ENCODE assay signal across 26 mouse cellular contexts in genomic region chr4:130242956-130243355, GRCm38 (mm10). TPM values are rescaled to one million over a fixed set of nuclear protein-coding genes. Genes with fewer than 3 reads are reported as not detected.
DNase-seq lines count a peak whose midpoint lies in the region; ATAC-seq and TF ChIP-seq lines count a peak whose summit lies in the region.
"Had no signal": no experiment of that assay in that cellular context is flagged by ENCODE, and none has a peak within 500 bp of the region (broad histone marks: within the 10 kb centered on the region; RNA-seq: fewer than 3 reads in every experiment).

No protein-coding gene starts in this region.

- no peak for DNase-seq in heart, adult 2 months
- peak; percentile 72 for DNase-seq in liver
- no peak for DNase-seq in liver, embryonic 14.5 days (ENCODE audit: low read depth in 3 of 3, low spot score in 3 of 3)
- DNase-seq in cerebellum, adult 18-20 months = no peak
- DNase-seq in adrenal gland, postnatal 36 days = no peak
- DNase-seq in embryo, embryonic 10.5 days (ENCODE audit: low spot score) = no peak
- DNase-seq: adrenal gland, adult 2 months; adrenal gland, postnatal 25 days; cerebellum, adult 9-10 months; cerebellum, postnatal 25 days; gastrocnemius, postnatal 10 days; kidney, adult 11 months had no signal

- TF ChIP-seq POLR2A in heart, adult 2 months (IDR thresholded peaks at IDR 0.05; ENCODE audit: insufficient read depth, low read depth, low read length) = no peak

- intact Hi-C loops in heart, adult 2 months (cut with DNase I) = no loop called here

- peak overlapping the region; percentile 0; the same call in 1 of the 2 replicates for H3K4me2 ChIP-seq in heart, embryonic 13.5 days
- peak overlapping the region; percentile 62 for H3K4me2 ChIP-seq in liver, embryonic 14.5 days (ENCODE audit: low read depth)
- H3K4me2 ChIP-seq: forebrain, embryonic 12.5 days; hindbrain, embryonic 13.5 days had no signal

- H3K4me3 ChIP-seq in heart, embryonic 13.5 days = no peak overlapping the region
- H3K4me3 ChIP-seq in heart, adult 2 months = no peak overlapping the region
- peak overlapping the region; percentile 41 to 45 for H3K4me3 ChIP-seq in liver, embryonic 14.5 days (ENCODE audit: insufficient read depth in 1 of 2, low read depth in 2 of 2, low read length in 2 of 2)
- H3K4me3 ChIP-seq: embryonic facial prominence, embryonic 10.5 days; forebrain, embryonic 12.5 days; hindbrain, embryonic 13.5 days had no signal

- ATAC-seq in heart, embryonic 13.5 days (ENCODE audit: extremely low read depth, insufficient number of reproducible peaks, low FRiP score, low TSS enrichment) = no peak
- peak; percentile 73 for ATAC-seq in liver, embryonic 14.5 days (ENCODE audit: insufficient read depth)
- ATAC-seq: forebrain, embryonic 16.5 days; hindbrain, postnatal 0 days had no signal

- no peaks in the 10 kb centered on the region for H3K79me2 ChIP-seq in heart, adult 2 months (replicated peaks; ENCODE audit: control insufficient read depth, insufficient read depth, low read length)

- no peak for TF ChIP-seq EP300 in heart, adult 2 months (IDR thresholded peaks at IDR 0.05; ENCODE audit: insufficient read depth, low read depth, low read length)
- TF ChIP-seq EP300 in liver, embryonic 14.5 days (IDR thresholded peaks at IDR 0.05; ENCODE audit: low read depth) = peak; percentile 39

- no peaks in the 10 kb centered on the region for H3K9me3 ChIP-seq in heart, embryonic 13.5 days
- H3K9me3 ChIP-seq in liver, embryonic 14.5 days (ENCODE audit: control insufficient read depth, low read length) = no peaks in the 10 kb centered on the region
- H3K9me3 ChIP-seq: embryonic facial prominence, embryonic 10.5 days; forebrain, embryonic 12.5 days; hindbrain, embryonic 13.5 days had no signal

- H3K36me3 ChIP-seq in heart, embryonic 13.5 days = no peaks in the 10 kb centered on the region
- H3K36me3 ChIP-seq in heart, adult 2 months (ENCODE audit: control insufficient read depth, insufficient read depth, low read length) = no peaks in the 10 kb centered on the region
- no peaks in the 10 kb centered on the region for H3K36me3 ChIP-seq in liver, embryonic 14.5 days (replicated peaks; ENCODE audit: control insufficient read depth, insufficient read depth, low read depth)
- H3K36me3 ChIP-seq: embryonic facial prominence, embryonic 10.5 days; forebrain, embryonic 12.5 days; hindbrain, embryonic 13.5 days had no signal

- WGBS in heart, embryonic 13.5 days = 72% methylated on average over 5 of the region's 5 CpGs
- WGBS in heart, adult 2 months = 83% methylated on average over 5 of the region's 5 CpGs
- 62% methylated on average over 5 of the region's 5 CpGs for WGBS in liver, embryonic 14.5 days (ENCODE audit: insufficient replicate concordance)

- no peaks in the 10 kb centered on the region for H3K4me1 ChIP-seq in heart, embryonic 13.5 days
- no peaks in the 10 kb centered on the region for H3K4me1 ChIP-seq in heart, adult 2 months (ENCODE audit: control insufficient read depth, insufficient read depth, low read length)
- H3K4me1 ChIP-seq in liver, embryonic 14.5 days (replicated peaks; ENCODE audit: control insufficient read depth in 2 of 2, insufficient read depth in 2 of 2, low read length in 1 of 2) = peaks cover 27 to 43% of the 10 kb centered on the region in 2 experiments
- H3K4me1 ChIP-seq: embryonic facial prominence, embryonic 10.5 days; forebrain, embryonic 12.5 days; hindbrain, embryonic 13.5 days had no signal

- peaks cover 16% of the 10 kb centered on the region; the same call in 1 of the 2 replicates for H3K27me3 ChIP-seq in heart, embryonic 13.5 days (replicated peaks)
- H3K27me3 ChIP-seq in heart, adult 2 months (ENCODE audit: control insufficient read depth, insufficient read depth, low read length) = peaks cover 2% of the 10 kb centered on the region
- H3K27me3 ChIP-seq in liver, embryonic 14.5 days (ENCODE audit: control insufficient read depth, insufficient read depth, low read length) = no peaks in the 10 kb centered on the region
- H3K27me3 ChIP-seq: forebrain, embryonic 12.5 days had no signal

- TF ChIP-seq CTCF in heart, adult 2 months (IDR thresholded peaks at IDR 0.05) = no peak
- TF ChIP-seq CTCF in liver, embryonic 14.5 days (IDR thresholded peaks at IDR 0.05; ENCODE audit: low read depth) = no peak

- no peak overlapping the region for H3K9ac ChIP-seq in heart, embryonic 13.5 days
- H3K9ac ChIP-seq in heart, adult 2 months (ENCODE audit: low read depth, low read length) = no peak overlapping the region
- H3K9ac ChIP-seq in liver, embryonic 14.5 days (replicated peaks) = peak overlapping the region; percentile 61
- H3K9ac ChIP-seq: forebrain, embryonic 12.5 days; hindbrain, embryonic 13.5 days had no signal

- H3K27ac ChIP-seq in heart, embryonic 13.5 days (replicated peaks) = no peak overlapping the region
- H3K27ac ChIP-seq in heart, adult 2 months = no peak overlapping the region
- H3K27ac ChIP-seq in liver, embryonic 14.5 days = peak overlapping the region; percentile 81
- H3K27ac ChIP-seq: embryonic facial prominence, embryonic 10.5 days; forebrain, embryonic 12.5 days; hindbrain, embryonic 13.5 days; hindbrain, postnatal 0 days had no signal

RNA-seq across cellular contexts. Expression of gene Gm853, which starts 20.8 kb away (rescaled TPM):
- polyA plus RNA-seq in heart, embryonic 13.5 days (2015; fragmentation: Nextera tagmentation; extraction: Ambion mirVana) = not detected in 2 replicates
- total RNA-seq in heart, adult 2 months (2021) = not detected
- polyA plus RNA-seq in heart, adult 2 months (2012; rRNA removed) = not detected in 2 replicates
- polyA plus RNA-seq in liver, embryonic 14.5 days (2012; rRNA removed) = 0.01 TPM in 1 of 2 replicates, not detected in the other
- not detected in 2 replicates for polyA plus RNA-seq in liver, embryonic 14.5 days (2014; fragmentation: Nextera tagmentation; extraction: Ambion mirVana)
- not detected for total RNA-seq in adrenal gland, postnatal 36 days (2021)
- total RNA-seq: adrenal gland, adult 2 months; adrenal gland, postnatal 25 days; gastrocnemius, postnatal 10 days; heart, adult 8-10 months; hematopoietic stem cell, adult 5-6 weeks had no signal
- polyA plus RNA-seq: adrenal gland, adult 2 months; cortical plate, adult 2 months; embryonic facial prominence, embryonic 10.5 days; embryonic facial prominence, embryonic 14.5 days; forebrain, embryonic 12.5 days; frontal cortex, adult 2 months; gonadal fat pad, adult 2 months; heart, embryonic 16.5 days; intestine, embryonic 14.5 days had no signal

RNA-seq across cellular contexts. Expression of gene Serinc2, which starts 36.0 kb away (rescaled TPM):
- polyA plus RNA-seq in heart, embryonic 13.5 days (2015; fragmentation: Nextera tagmentation; extraction: Ambion mirVana) = 10.9 and 11.3 TPM in 2 replicates
- 1 to 10 TPM; 1.8 to 2.8 TPM for total RNA-seq in heart, adult 2 months (2021)
- 1.4 and 1.8 TPM in 2 replicates for polyA plus RNA-seq in heart, adult 2 months (2012; rRNA removed)
- polyA plus RNA-seq in liver, embryonic 14.5 days (2012; rRNA removed) = 0.45 and 0.48 TPM in 2 replicates
- polyA plus RNA-seq in liver, embryonic 14.5 days (2014; fragmentation: Nextera tagmentation; extraction: Ambion mirVana) = 0.23 and 0.30 TPM in 2 replicates
- 1 to 10 TPM in 1 of 2 experiments, under 1 TPM in 1; 0.50 to 1.4 TPM for total RNA-seq in adrenal gland, postnatal 36 days (2021)
- total RNA-seq: hematopoietic stem cell, adult 5-6 weeks had no signal

Comparison
In these comparisons a context has a peak if more than half of its experiments do, and no peak if none do; other contexts are left out.
1. H3K4me3 ChIP-seq: peak in liver, embryonic 14.5 days (2 of 2); none in heart, embryonic 13.5 days (single experiment) and heart, adult 2 months (single experiment).